Mouse (Mus musculus) ES-Bruce4 (cell line): ENCODE measurements at regions not wholly inside any gene's neighbourhood (a gene's known extent, or its start where the extent isn't known, plus 50 kb on each side); places are given as distances from the start of the nearest gene placed in this dataset.

Experiments
- CTCF ChIP-seq: IDR thresholded peaks from one replicate; pipeline ENCODE4 v1.8.1; 2011; ENCODE audit warnings: low read depth, low read length
- EP300 ChIP-seq: IDR thresholded peaks from 2 replicates; pipeline ENCODE4 v1.6.1; 2011; ENCODE audit warnings: low read depth, low read length; ENCODE audit not compliant: insufficient read depth
- POLR2A ChIP-seq: IDR thresholded peaks from one replicate; pipeline ENCODE4 v1.8.1; 2011; ENCODE audit warnings: low read length; ENCODE audit not compliant: insufficient read depth

DNA sequence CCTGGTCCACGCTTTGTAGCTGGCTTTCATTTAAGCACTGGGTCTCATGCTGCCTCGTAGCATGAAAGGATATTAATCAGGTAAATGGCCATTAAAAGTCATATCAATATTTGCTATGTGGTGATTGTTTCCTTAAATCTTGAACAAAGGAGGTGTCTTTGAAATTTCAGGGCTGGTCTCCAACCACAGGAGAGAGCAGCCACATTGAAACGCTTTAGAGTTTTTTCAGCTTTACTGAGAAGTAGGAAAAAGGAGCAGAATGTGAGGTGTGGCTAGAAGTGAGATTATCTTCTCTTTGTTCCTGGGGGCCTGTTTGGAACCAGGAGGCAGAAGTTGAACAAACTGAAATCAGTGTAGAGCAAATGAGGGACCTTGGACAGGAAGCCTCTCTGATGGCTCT lies 311.7 kb downstream of the Tox3 start:
- TF ChIP-seq CTCF: no peak
- TF ChIP-seq POLR2A: no peak
- no peak for TF ChIP-seq EP300
